Mouse (Mus musculus) thymus, postnatal 14 days (tissue): ENCODE data around the gene Npm1.

Experiments used
- DNase-seq: peaks from one replicate; pipeline ENCODE4 v3.0.0; 2021

The Npm1 gene

DNA sequence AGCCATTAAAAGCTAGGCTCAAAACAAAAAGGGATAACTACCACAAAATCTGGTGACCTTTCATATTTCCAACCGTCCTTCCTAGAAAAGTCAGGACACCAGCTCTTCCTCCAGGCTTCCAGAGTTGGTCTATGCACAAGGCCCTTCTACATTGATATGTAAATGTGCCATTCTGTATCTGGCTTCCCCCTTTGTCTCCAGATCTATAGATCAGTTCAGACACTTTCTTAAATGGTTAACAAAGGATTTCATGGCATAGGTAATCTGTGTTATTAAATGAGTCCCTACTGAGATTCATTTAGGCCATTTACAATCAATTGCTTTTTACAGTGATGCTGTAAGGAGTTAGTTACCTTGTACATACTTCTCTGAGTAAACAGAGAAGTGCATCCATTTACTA, 16.8 kb upstream of the Npm1 start:
- no peak for DNase-seq

DNA sequence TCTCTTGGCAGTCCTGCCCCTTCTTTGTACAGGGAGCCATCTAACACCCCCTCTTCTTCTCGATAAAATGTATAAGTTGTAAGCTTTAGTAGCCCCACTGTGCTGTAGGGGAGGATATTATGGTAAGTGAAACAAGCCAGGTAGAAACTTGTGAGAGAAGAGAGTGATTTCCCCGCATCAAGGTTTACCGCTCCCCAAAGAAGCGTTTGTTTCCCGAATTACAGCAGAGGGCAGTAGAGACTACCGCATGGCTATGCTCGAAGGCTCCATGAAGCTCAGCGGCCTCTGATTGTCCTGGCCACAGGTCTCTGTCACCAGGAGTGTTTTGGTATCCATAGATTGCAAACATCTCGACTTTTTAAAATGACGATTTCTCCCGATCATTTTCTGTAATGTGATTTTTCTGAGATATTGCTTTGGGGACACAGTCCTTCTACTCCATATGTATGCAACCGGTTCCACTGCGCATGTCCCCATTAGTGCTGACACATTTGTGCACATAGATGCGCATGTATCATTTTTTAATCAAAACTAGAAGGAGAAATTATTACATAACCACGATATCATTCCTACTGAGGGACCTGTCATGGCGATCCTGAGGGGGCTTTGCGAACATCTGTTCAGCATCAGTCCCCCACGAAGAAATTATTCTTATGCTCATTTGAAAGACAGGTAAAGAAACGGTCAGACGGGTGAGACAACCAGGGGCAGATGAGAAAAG, 13.7 kb upstream of the Npm1 start:
- DNase-seq = peak; percentile 28

DNA sequence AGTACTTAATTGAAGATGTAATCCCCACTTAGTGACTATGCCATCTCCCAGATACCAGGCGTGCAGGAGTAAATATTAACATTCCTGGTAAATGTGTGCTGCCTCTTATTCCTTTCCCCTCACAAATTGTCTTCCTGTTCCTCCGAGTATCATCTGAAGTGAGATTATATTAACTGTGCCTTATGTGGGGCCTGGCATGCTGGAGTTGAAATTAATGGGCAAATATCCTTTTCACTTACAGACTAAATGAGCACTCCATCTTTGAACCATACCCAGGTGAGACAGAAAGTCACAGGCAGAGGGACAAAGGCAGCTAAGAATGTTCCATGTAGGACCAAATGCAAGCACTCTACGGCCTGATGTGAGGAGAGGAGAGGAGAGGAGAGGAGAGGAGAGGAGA, 12.8 kb upstream of the Npm1 start:
- no peak for DNase-seq

DNA sequence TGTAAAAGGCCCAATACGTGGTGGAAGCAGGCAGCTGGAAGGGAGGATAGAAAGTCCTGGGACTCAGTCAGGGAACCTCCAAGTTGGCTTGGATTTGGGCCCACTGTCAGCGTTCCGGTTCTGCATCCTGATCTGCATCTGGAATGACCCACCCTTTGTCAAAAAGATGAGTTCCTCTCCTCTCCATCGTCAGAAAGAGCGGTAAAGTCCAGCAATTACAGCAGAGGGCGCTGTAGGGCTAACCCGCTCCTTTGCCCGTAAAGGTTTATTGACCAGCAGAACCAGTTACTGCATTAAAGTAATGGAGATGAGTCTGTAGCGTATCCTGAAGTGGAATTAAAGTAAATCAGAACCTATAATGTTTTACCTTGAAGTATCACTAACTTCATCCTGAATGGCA, 7.5 kb upstream of the Npm1 start:
- peak; percentile 61 for DNase-seq

DNA sequence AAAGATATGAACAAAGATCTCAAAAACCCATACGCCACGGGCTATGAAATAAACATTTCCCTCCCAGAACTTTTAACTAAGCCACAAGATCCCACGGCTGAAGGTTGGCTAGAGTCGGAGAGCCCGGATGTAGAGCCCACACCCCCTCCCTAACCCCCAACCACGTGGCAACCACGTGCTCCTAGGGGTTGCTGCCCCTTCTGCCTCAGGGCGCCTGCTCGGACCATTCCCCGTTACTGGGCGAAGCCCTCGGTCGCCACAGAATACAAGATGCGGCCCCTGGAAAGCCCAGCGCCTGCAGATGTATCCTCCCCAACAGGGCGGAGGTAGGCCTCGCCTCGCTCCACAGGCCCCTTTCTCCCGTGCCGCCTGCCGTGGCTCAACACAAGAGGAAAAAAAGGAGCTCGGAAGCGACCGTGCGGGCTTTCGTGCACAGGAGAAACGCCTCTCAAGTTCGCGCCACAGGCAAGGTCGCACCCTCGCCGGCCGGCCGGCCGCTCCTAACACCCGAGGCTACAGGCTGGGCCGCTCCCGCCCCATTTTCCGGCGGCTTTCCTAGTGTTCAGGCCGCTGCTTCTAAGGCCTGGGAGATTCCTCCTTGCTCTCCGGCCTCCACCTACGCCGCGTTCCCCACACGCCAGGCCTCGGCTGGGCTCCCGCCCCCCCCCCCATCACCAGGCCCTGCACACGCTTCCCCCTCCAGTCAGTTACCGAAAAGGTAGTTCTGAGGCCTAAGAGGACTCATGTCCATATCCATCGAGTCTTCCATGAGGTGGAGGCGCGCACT, 602 bp downstream of the Npm1 start:
- peak; percentile 79 for DNase-seq

DNA sequence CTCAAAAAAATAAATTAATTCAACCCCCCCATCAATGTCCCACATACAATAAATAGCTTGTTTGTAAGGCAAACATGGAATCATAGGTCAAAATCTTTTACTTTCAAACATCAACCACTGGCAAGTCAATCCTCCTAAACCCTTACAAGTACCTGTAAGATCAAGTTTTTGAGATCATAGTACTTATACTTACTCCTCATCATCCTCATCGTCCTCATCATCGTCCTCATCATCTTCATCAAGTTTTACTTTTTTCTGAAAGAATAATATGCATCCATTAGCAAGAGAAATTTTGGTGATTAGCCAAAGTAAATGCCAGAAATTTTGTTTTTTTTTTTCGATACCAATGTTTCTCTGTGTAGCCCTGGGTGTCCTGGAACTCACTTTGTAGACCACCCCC, 3.3 kb downstream of the Npm1 start:
- DNase-seq = no peak

DNA sequence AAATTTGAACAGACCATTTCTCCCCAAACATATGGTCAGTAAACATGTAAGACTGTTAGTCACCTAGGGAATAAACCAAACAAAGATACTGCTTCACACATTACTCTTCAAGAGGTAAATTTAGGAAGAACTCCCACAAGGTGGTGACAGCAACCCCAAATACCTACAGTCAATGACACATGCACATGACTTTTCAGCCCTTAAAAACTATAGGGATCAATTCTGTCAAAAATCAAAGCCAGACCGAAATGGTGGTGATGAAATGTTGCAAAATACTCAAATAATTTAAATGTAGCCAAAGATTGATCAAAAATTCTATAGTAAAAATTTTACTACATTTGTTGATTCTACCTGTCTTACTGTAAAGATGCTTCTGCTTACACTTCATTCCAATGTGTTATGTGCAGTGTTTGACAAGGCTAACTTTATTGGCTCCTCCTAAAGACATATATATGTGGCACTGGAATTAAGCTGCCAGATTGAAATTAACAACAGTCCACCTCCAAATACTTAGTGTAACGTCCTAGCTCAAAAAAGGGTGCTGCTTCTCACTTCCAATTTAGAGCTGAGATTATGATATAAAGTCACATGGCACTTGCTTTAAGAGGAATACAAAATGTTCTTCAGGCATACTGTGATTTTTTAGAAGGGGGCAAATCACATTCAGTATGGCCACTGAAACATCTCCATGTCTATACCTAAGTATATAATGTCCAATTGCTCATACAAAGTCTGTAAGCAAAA, 5.4 kb downstream of the Npm1 start:
- DNase-seq = no peak

DNA sequence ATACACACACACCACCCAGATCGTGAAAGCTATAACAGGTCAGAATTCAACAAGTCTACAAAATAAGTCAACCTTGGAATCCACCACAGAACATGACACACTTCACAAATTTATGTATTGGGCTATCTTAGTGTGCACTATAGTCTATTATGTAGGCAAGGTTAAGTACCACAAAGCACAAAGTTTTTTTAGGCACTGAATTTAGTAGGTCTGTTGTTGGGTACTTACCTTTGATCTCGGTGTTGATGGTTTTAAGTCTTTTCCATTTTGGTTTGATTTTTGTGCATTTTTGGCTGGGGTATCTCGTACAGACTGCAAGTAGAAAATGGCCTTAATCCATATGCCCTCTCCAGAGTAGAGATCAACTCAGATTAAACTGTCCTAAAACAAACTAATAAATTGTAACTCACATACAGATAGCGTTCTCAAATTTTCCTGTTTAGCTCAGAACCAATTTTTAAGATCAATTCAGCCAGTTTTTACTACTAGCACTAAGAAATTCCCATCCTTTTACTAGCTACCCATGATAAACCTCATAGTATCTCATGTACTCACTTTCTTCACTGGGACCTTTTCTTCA, 6.5 kb downstream of the Npm1 start:
- no peak for DNase-seq

DNA sequence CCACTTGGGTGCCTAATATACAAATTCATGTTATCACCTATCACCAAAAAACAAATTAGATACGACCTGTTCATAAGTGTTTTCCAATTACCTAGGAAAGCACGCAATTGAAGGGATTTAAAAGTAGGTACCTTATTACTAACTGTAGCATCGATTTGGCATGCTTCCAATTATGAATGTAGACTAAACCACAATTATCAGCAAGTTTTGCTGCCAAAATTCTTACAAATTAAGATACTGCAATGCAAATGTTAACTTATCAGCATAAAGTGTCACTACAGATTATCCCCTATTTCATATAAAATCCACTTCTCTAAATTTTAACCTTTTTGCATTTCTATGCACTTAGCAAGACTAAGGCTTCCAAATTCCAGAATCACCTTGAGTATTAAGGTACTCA, 8.5 kb downstream of the Npm1 start:
- no peak for DNase-seq

DNA sequence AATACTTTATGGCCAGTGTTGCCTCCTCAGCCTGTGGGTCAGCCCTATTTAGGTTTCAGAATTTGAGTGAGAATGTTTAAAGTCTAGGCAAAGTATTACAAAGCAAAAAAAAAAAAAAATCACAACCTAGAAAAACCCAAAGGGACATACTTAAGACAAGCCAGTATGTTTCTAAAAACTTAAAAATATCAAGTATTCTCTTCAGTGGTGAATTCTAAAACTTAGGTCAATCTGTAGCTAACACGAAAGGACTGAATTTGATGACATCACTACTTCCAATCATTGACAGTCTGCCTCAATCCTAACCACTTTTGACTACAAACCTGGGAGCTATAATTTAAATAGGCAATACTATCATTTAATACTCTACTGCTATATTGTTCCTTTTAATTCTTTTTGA, 10.0 kb downstream of the Npm1 start:
- no peak for DNase-seq

DNA sequence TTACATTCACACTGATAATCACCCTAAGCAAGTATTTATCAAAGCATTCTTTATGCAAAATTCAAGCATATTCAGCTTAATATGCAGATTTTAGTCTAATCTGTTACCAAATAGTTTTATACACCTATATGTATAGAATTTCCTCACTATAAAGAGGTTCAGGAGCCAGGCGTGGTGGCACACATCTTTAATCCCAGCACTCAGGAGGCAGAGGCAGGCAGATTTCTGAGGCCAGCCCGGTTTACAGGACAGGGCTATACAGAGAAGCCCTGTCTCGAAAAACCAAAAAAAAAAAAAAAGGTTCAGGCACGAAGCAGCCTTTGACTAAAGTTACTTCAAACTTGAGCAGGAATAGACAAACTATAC, 11.2 kb downstream of the Npm1 start:
- no peak for DNase-seq

DNA sequence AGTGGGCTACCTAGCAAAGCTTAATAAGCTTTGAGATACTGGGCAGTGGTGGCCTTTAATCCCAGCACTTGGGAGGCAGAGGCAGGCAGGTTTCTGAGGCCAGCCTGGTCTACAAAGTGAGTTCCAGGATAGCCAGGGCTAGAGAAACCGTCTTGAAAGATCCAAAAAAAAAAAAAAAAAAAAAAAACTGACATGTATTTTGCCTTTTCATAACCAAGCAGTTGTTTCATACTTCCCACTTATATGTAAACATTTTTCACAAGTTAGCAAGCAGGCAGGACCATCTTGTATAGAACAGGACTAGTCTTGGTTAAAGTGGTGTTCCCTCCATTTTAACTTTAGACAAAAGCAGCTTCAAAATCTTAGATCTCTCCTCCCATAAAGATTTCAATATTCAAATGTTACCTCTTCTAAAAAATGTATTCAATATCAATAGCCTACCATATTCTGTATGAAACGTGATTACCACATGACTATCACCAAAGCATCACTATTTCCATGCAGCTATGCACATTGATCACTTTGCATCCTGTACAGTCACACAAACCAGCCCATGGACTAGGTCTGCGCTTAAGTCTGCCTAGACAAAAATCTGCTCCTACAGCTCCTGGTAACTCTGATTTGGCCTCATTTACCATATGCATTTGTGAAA, 11.8 kb downstream of the Npm1 start:
- no peak for DNase-seq

DNA sequence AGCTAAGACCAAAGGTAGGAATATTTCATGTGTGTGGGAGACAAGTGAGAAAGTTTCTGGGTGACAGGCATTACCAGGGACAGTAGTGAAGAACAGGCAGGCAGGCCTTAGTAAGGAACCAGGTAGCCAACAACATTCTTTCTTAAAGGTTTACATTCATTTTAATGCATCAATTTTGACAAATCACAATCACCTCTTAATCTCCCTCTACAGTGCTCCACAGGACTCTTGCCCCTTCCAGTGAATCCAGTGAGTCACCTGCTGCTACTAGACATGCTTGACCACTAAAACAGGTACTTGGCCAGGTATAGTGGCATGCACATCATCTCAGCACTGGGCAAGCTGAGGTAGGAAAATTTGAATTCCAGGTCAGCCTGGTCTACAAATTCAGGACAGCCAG, 12.6 kb downstream of the Npm1 start:
- no peak for DNase-seq

DNA sequence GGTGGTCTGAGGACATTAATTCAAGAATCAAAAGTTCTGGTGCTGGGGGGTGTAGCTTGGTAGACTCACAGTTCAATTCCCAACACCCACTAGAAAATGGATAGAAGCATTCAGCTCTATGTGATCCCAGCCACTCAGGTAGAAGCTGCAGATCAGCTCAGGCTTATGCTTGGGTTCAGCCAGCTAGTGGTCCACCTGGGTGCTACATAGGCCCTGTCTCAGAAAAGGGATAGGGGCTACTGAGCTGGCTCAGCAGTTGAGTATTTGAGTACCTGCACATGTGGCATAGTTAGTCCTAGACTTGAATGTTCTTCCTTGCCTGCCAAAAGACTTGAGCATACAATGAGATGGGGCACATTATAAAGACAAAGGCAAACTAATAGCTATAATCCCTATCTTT, 13.6 kb downstream of the Npm1 start:
- DNase-seq = no peak

DNA sequence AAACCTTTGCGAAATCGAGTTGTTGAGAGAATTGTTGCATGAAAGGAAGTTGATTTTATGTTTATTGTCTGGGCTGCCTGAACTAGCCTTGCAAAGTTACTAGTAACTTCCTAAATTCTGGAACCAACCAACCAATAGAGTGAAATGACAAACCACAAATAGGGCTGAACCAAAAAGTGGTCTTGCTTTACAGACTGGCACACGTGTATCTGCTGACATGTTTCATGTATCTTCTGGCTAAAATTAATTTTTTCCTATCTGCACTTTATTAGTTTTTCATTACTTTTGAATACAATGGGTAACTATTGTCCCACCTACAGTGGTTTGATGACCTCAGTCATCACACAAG, 13.9 kb downstream of the Npm1 start:
- no peak for DNase-seq

DNA sequence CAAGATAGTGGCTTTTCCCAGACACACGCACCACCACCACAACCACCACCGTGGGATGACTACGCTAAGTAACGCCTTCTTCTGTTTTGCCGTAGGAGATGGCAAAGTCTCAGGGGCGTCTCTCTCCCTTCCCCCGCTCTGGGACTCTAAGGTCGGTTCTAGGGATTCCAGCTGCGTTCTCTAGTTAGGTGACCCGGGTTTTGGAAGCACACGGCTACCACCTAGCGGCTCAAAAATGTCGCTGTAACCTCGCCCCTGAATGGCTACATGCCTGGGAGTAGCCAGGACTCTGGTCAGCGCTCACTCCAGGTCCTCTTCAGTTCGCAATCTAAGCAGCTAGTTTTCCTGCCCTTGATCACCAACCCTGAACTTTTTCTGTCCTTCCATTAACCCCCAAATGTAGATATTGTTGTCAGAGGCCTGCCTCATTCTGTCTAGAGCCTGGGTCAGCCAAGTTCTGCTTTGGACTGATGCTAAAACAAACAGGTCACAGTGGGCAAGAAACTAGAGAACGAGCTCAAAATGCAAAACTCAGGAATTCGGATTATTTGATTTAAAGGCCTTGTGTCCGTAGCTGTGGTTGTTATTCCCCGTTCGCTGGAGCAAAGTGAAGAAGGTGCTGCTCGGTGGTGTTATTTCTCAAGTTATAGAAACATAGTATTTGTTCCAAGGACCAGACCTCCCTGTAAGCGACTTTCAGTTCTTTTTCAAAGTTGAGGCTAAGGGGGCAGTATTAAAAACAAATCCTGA, 14.5 kb downstream of the Npm1 start:
- peak; percentile 67 for DNase-seq

DNA sequence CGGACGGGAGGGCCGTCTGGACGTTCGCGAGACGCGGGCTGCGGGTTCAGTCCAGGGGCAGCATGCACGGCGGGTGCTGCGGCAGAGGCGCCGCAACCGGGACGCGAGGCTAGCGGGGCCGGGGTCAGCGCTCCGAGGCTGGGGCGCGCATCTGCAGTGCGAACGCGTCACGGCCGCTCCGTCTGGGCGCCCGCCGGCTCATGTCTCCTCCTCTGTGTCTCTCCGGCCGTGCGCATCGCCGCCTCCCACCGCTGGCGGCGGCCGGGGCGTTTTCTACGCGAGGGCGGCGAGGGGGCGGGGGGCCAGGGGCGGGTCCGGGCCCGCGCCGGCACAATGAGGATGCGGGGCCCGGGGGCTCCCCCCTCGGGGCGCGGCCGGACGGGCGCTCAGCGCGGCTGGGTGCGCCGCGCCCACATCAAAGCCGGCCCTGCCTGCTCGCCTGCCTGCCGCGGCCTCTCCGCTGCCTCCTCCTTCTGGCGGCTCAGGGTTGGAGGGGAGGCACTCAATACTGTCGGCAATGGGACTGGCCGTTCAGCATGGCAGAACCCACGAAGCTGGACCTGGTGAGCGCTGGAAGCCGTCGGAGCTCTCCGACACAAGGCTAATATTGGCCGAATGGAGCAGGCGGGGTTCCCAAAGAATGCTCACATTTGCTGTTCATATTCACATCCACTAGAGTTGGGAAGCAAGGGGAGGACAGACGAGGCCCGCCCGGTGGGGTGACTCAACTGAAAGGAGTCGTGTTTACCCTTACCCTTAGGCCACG, 15.3 kb downstream of the Npm1 start:
- peak; percentile 51 for DNase-seq

DNA sequence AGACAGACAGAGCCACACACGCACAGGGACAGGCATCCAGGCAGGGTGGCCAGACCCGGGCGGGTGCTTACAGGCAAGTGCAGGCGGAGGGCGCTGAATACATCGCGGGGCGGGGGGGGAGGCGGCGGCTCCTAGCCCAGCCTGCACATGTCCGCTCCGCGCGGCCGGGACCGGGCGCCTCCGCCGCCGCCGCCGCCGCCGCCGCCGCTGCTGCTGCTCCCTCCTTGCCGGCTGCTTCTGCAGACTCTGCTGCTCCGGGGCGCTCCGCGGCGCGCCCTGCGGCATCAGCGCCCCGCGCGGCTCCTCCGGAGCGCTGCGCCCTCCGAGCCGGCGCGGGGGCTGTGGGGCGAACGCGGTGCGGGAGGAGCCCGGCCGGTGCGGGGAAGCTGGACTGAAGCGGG, 15.8 kb downstream of the Npm1 start, which contains the start of gene Fgf18:
Gene Fgf18 (minus strand): TSS at position 230 of the 401 bp plus-strand sequence.
- no peak for DNase-seq

DNA sequence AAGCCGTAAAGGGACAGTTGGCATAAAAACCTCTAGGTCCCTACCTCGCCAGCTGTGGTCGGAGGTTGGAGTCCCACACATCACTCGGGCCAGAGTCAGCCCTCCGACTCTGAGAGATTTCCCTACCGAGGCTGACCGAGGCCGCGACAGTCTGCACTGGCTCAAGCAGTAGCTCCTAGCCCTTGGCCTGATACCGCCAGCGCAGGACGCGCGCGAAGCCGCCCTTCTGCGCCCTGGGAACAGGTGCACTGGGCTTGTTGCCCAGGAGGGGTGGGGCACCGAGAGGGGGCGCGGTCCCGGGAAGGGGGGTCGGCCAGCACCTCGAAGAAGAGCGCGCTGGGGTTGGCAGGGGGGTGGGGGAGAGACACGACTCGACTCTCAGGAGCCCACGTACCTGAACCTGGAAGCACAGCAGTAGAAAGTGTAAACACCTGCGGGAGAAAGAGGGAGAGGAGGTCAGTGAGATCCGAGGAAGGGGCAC, 16.3 kb downstream of the Npm1 start:
- DNase-seq = peak; percentile 53

DNA sequence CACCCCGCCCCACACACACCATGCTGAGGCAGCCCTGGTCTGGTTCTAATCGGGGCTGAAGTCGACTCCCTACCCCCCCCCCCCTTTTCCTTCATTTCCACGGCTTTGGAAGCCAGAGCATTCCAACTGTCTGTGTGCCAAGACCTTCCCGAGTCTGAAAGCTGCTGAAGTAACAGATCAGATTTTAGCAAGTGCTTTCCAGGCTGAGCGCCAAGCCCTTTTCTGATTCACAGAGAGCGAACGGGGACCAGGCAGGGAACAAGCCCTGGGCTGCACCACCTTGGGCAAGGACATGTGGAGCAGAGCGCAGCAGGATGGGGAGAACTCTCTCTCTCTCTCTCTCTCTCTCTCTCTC, 16.9 kb downstream of the Npm1 start:
- DNase-seq = no peak
